Mouse (Mus musculus): ENCODE data around the gene Gm8267. TPM values are rescaled to one million over a fixed set of nuclear protein-coding genes. Genes with fewer than 3 reads are reported as not detected.
"Not testable (repeated sequence)": the region's sequence is repeated elsewhere in the genome, so short reads cannot be mapped to it uniquely, and the experiment has no call there.

The Gm8267 gene
- polyA plus RNA-seq (2012; rRNA removed) = not detected in 2 replicates

- DNase-seq (ENCODE audit: low read depth) = no peak
Measured at GRCm38 (mm10) chr14:44750240-44750639, at the start of gene Gm8267. Gene Gm8267 (minus strand): TSS chr14:44750340.

GRCm38 (mm10) chr14:44789537-44790382 lies 39.6 kb upstream of the Gm8267 start:
- not testable (repeated sequence) for DNase-seq (ENCODE audit: low read depth)

- DNase-seq (ENCODE audit: low read depth) = not testable (repeated sequence)
Measured at GRCm38 (mm10) chr14:44742789-44743188, 7.4 kb downstream of the Gm8267 start.

GRCm38 (mm10) chr14:44730711-44731110 lies 19.4 kb downstream of the Gm8267 start:
- not testable (repeated sequence) for DNase-seq (ENCODE audit: low read depth)

- DNase-seq (ENCODE audit: low read depth) = not testable (repeated sequence)
Measured at GRCm38 (mm10) chr14:44706356-44706755, 43.8 kb downstream of the Gm8267 start, which contains the start of gene Gm8257. Gene Gm8257 (minus strand): TSS chr14:44706456.

Other genes starting within 250 kb of the Gm8267 start
- gene Gm17093, start 232.1 kb downstream of the Gm8267 start, polyA plus RNA-seq (2012; rRNA removed) = not detected in 2 replicates
- gene Gm8247, start 167.2 kb downstream of the Gm8267 start, polyA plus RNA-seq (2012; rRNA removed) = not detected in 2 replicates
- not detected in 2 replicates for gene Gm5624, start 122.4 kb downstream of the Gm8267 start, polyA plus RNA-seq (2012; rRNA removed)
- gene Gm8257, start 43.9 kb downstream of the Gm8267 start, polyA plus RNA-seq (2012; rRNA removed) = not detected in 2 replicates
- gene Ptgdr, start 109.0 kb upstream of the Gm8267 start, polyA plus RNA-seq (2012; rRNA removed) = 0.05 TPM in 1 of 2 replicates, not detected in the other
- gene Ptger2, start 237.9 kb upstream of the Gm8267 start, polyA plus RNA-seq (2012; rRNA removed) = 2.4 and 2.5 TPM in 2 replicates